Mouse (Mus musculus): Measurements from ENCODE around the gene Ccdc116. TPM values are rescaled to one million over a fixed set of nuclear protein-coding genes. Genes with fewer than 3 reads are reported as not detected.

Ccdc116 gene
- polyA plus RNA-seq (2017; shearing (Covaris generic)), result 1 to 10 TPM; 1.0 to 1.2 TPM

GRCm38 (mm10) chr16:17146772-17147235, at the start of gene Ccdc116:
Gene Ccdc116, minus strand, starts transcription at chr16:17147229.

GRCm38 (mm10) chr16:17144339-17144738, 2.7 kb downstream of the Ccdc116 start, which contains the start of gene Ydjc:
Gene Ydjc, plus strand, starts transcription at chr16:17144621.

GRCm38 (mm10) chr16:17132089-17132905, 14.7 kb downstream of the Ccdc116 start, which contains the start of gene Sdf2l1:
Gene Sdf2l1, minus strand, starts transcription at chr16:17132383.

GRCm38 (mm10) chr16:17124871-17125520, 22.0 kb downstream of the Ccdc116 start, which contains the start of gene 2610318N02Rik:
Gene 2610318N02Rik, minus strand, starts transcription at chr16:17125167.

GRCm38 (mm10) chr16:17110771-17111743, 36.0 kb downstream of the Ccdc116 start, which contains the start of gene Ppil2:
Gene Ppil2, minus strand, starts transcription at chr16:17111257.

Other genes starting within 250 kb of the Ccdc116 start
- gene Mapk1, start 163.8 kb downstream of the Ccdc116 start, polyA plus RNA-seq (2017; shearing (Covaris generic)), result 100 to 1,000 TPM; 173 to 203 TPM
- 10 to 100 TPM in 1 of 2 experiments, 1 to 10 TPM in 1; 3.4 to 10.1 TPM for gene Ypel1, start 77.5 kb downstream of the Ccdc116 start, polyA plus RNA-seq (2017; shearing (Covaris generic))
- gene Ppil2, start 36.0 kb downstream of the Ccdc116 start, polyA plus RNA-seq (2017; shearing (Covaris generic)), result 100 to 1,000 TPM; 210 to 226 TPM
- 1 to 10 TPM; 1.5 to 3.5 TPM for gene 2610318N02Rik, start 22.1 kb downstream of the Ccdc116 start, polyA plus RNA-seq (2017; shearing (Covaris generic))
- 10 to 100 TPM; 33.7 to 37.7 TPM for gene Sdf2l1, start 14.8 kb downstream of the Ccdc116 start, polyA plus RNA-seq (2017; shearing (Covaris generic))
- 10 to 100 TPM in 1 of 2 experiments, 1 to 10 TPM in 1; 9.6 to 14.8 TPM for gene Ydjc, start 2.6 kb downstream of the Ccdc116 start, polyA plus RNA-seq (2017; shearing (Covaris generic))
- 100 to 1,000 TPM; 236 to 280 TPM for gene Ube2l3, start 55.4 kb upstream of the Ccdc116 start, polyA plus RNA-seq (2017; shearing (Covaris generic))
- not detected for gene Rimbp3, start 61.4 kb upstream of the Ccdc116 start, polyA plus RNA-seq (2017; shearing (Covaris generic))
- 1 to 10 TPM; 1.8 to 2.6 TPM for gene Hic2, start 86.3 kb upstream of the Ccdc116 start, polyA plus RNA-seq (2017; shearing (Covaris generic))
- 100 to 1,000 TPM; 155 to 170 TPM for gene Tmem191c, start 128.8 kb upstream of the Ccdc116 start, polyA plus RNA-seq (2017; shearing (Covaris generic))
- under 1 TPM in 1 of 2 experiments, not detected in 1; 0.25 TPM for gene Serpind1, start 184.1 kb upstream of the Ccdc116 start, polyA plus RNA-seq (2017; shearing (Covaris generic))